Mouse (Mus musculus) spleen, adult 2 months (tissue): Measurements from ENCODE around the gene Fbxo34. TPM values are rescaled to one million over a fixed set of nuclear protein-coding genes. Genes with fewer than 3 reads are reported as not detected.
"Not testable (repeated sequence)": the region's sequence is repeated elsewhere in the genome, so short reads cannot be mapped to it uniquely, and the experiment has no call there.

Experiments
- DNase-seq, 2 experiments: peaks; one replicate each; pipeline versions ENCODE4 v3.0.0 to v3.0.0-alpha.2; 2012 to 2021; ENCODE audit warnings: low spot score in 2 of 2, low read depth in 1 of 2
- H3K27ac ChIP-seq: fragments of 200-500 bp; 2 replicates; pipeline ENCODE4 v1.5.1; 2012; ENCODE audit warnings: low read length, inconsistent platforms; ENCODE audit not compliant: insufficient read depth
- H3K27me3 ChIP-seq: fragments of 200-500 bp; 2 replicates; pipeline ENCODE4 v1.6.1; 2012; ENCODE audit warnings: mild to moderate bottlenecking, moderate library complexity, low read length, inconsistent platforms; ENCODE audit not compliant: control insufficient read depth, insufficient read depth
- H3K36me3 ChIP-seq: fragments of 200-500 bp; 2 replicates; pipeline ENCODE4 v1.6.1; 2012; ENCODE audit warnings: mild to moderate bottlenecking, low read length, inconsistent platforms; ENCODE audit not compliant: control insufficient read depth, insufficient read depth
- H3K4me1 ChIP-seq: fragments of 200-500 bp; 2 replicates; pipeline ENCODE4 v1.6.1; 2011; ENCODE audit warnings: inconsistent platforms; ENCODE audit not compliant: control insufficient read depth, insufficient read depth, insufficient read length
- H3K4me3 ChIP-seq: fragments of 200-500 bp; 2 replicates; pipeline ENCODE4 v1.5.1; 2011; ENCODE audit warnings: mild to moderate bottlenecking, inconsistent platforms; ENCODE audit not compliant: insufficient read depth, insufficient read length; ENCODE audit errors: extremely low read depth
- CTCF ChIP-seq: fragments of 200-500 bp; IDR thresholded peaks from 2 replicates; pipeline ENCODE4 v1.5.1; 2011; ENCODE audit warnings: mild to moderate bottlenecking, inconsistent platforms; ENCODE audit not compliant: insufficient read depth, insufficient read length, insufficient replicate concordance; ENCODE audit errors: extremely low read depth
- POLR2A ChIP-seq: fragments of 200-500 bp; IDR thresholded peaks from 2 replicates; pipeline ENCODE4 v1.6.1; 2011; ENCODE audit warnings: low read depth, low read length, inconsistent platforms
- WGBS: fragments of 180-500 bp; shearing (Covaris S2); methylation state at CpG from one replicate; pipeline ENCODE4 v1.1.7; 2018; 5-methylcytosine and 5-hydroxymethylcytosine counted together
- polyA plus RNA-seq: library from polyadenylated mRNA; depleted of rRNA; stranded (reverse); fragments of >200 nt; gene quantifications from 2 replicates; pipeline ENCODE4 v1.2.3, GENCODE M21; 2012

Fbxo34 gene
- polyA plus RNA-seq, 1 experiment, result 11.3 TPM

DNA sequence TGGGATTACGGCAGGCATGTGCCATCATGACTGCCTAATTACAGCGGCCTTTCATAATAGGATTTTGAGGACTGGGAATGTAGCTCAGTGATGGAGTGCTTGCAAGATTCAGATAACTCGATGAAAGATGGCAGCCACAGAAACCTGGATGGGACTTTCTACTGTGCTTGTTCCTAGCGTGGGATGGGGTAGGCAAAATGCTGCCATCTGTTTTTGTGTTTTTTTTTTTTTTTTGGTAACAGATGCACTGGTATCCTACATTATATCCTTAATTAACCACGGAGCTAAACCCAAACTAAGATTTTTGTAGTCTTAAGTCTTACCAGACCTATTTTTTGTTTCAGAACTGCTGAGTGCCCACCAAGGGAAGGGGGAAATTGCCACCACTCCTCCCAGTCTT lies 75.6 kb downstream of the Fbxo34 start:
- TF ChIP-seq POLR2A (no peak), CTCF (no peak)
- Histone ChIP-seq H3K4me1 (no peaks in the 10 kb centered on the region), H3K36me3 (peaks cover 1% of the 10 kb centered on the region; the same call in 1 of the 2 replicates), H3K4me3 (no peak overlapping the region), H3K27me3 (no peaks in the 10 kb centered on the region), H3K27ac (no peak overlapping the region)
- no peak for DNase-seq
- WGBS, result 96% methylated on average over 5 of the region's 5 CpGs

DNA sequence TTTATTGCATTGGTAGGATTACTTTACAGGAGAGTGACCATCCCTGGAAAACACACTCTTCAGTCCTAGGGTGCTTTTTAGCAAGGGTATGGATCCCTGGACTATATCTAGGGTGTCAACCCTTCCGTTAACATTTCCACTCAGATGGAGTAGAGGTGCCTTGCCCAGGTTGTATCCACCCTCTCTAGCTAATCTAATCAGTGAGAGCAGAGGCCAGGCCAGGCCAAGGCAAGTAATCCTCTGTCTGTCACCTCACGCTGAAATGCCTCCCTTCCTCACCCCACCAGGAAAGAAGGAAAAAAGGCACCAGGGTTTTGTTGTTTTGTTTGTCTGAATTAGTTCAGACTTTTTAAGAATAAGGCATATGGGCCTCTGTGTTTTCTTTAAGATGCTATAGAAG lies 77.6 kb downstream of the Fbxo34 start:
- Histone ChIP-seq H3K4me3 (no peak overlapping the region), H3K36me3 (peaks cover 1% of the 10 kb centered on the region; the same call in 1 of the 2 replicates), H3K27ac (no peak overlapping the region), H3K27me3 (no peaks in the 10 kb centered on the region), H3K4me1 (no peaks in the 10 kb centered on the region)
- DNase-seq, result no peak
- 89% methylated on average over 2 of the region's 2 CpGs for WGBS
- TF ChIP-seq CTCF, result no peak
- TF ChIP-seq POLR2A, result no peak

DNA sequence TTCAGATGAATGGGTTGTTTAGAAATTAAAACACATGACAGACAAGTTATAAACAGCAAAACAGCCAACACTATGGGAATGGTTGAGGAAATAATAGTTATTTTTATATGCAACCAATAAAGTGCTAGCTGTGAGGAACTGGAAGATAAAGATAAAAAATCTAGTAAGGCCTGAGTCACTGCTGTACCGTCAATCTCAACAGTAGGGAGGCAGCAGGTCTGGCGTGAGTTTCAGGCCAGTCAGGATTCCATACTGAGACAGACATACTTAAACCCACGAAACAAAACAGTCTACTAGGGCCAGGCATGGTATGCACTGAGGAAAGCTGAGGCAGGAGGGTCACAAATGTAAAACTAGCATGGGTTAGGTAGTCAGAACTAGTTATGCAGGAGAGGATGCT lies 78.1 kb downstream of the Fbxo34 start:
- Histone ChIP-seq H3K36me3 (peaks cover 1% of the 10 kb centered on the region; the same call in 1 of the 2 replicates), H3K4me3 (no peak overlapping the region), H3K27me3 (no peaks in the 10 kb centered on the region), H3K27ac (no peak overlapping the region), H3K4me1 (no peaks in the 10 kb centered on the region)
- 86% methylated on average over 3 of the region's 3 CpGs for WGBS
- no peak for DNase-seq
- TF ChIP-seq POLR2A (no peak), CTCF (no peak)

DNA sequence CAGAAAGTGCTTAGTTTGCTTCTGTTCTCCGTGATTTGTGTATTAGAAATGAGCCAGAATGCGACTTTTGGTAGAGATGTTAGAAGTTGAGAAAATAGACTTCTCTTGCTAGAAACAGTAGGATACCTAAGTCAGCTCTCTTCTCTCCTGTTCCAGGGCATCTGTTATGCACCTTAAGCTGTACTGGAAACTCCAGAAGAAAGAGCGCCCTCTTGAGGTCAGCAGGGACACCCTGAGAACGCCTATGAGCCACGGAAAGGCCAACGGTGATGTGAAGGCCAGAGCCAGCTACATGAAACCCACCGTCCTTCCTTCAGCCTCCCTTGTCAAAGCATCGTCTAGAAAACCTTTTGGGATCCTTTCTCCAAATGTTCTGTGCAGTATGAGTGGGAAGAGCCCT lies 78.8 kb downstream of the Fbxo34 start:
- Histone ChIP-seq H3K27ac (no peak overlapping the region), H3K36me3 (peaks cover 1% of the 10 kb centered on the region; the same call in 1 of the 2 replicates), H3K4me1 (no peaks in the 10 kb centered on the region), H3K4me3 (no peak overlapping the region), H3K27me3 (no peaks in the 10 kb centered on the region)
- DNase-seq, result peak; percentile 32 to 41
- WGBS, result 45% methylated on average over 8 of the region's 8 CpGs
- TF ChIP-seq CTCF (peak; percentile 58; the same call in 1 of the 2 replicates), POLR2A (no peak)

DNA sequence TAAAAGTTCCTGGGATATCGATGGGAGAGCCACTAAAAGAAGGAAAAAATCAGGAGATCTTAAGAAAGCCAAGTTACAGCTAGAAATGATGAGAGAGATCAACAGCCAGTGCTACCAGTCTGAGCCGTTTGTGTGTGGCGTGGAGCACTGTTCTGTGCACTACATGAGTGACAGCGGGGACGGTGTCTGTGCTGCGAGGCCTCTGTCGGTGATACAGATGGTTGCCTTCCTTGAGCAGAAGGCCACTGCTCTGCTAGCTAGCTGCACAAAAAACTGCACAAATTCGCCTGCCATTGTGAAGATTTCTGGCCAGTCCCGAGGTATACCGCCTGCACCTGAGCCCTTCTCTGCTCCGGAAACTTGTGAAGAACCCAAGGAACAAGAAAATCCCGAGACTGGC lies 79.4 kb downstream of the Fbxo34 start:
- H3K27me3 ChIP-seq, H3K27ac ChIP-seq, DNase-seq, H3K36me3 ChIP-seq, H3K4me1 ChIP-seq, H3K4me3 ChIP-seq: not testable (repeated sequence)
- 95% methylated on average over 12 of the region's 12 CpGs for WGBS

DNA sequence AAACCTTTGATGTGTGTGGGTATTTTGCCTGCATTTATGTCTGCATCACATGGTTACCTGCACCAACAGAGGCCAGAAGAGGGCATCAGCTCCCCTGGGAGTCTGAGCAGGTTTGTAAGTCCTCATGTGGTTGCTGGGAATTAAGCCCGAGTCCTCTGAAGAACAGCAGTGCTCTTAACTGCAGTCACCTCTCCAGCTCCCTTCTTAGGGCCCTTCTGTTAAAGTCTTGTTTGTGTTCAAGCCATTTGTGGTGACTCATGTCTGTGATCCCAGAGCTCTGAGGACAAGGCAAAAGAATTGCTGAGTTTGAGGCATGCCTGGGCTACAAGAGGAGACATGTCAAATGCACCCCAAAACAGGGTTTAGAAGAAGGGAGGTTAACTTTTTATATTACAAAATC lies 82.3 kb downstream of the Fbxo34 start:
- Histone ChIP-seq H3K4me1 (no peaks in the 10 kb centered on the region), H3K4me3 (no peak overlapping the region), H3K27ac (no peak overlapping the region), H3K27me3 (no peaks in the 10 kb centered on the region), H3K36me3 (no peaks in the 10 kb centered on the region)
- TF ChIP-seq POLR2A (no peak), CTCF (no peak)
- no peak for DNase-seq
- WGBS, result 80% methylated on average over 1 of the region's 1 CpGs

DNA sequence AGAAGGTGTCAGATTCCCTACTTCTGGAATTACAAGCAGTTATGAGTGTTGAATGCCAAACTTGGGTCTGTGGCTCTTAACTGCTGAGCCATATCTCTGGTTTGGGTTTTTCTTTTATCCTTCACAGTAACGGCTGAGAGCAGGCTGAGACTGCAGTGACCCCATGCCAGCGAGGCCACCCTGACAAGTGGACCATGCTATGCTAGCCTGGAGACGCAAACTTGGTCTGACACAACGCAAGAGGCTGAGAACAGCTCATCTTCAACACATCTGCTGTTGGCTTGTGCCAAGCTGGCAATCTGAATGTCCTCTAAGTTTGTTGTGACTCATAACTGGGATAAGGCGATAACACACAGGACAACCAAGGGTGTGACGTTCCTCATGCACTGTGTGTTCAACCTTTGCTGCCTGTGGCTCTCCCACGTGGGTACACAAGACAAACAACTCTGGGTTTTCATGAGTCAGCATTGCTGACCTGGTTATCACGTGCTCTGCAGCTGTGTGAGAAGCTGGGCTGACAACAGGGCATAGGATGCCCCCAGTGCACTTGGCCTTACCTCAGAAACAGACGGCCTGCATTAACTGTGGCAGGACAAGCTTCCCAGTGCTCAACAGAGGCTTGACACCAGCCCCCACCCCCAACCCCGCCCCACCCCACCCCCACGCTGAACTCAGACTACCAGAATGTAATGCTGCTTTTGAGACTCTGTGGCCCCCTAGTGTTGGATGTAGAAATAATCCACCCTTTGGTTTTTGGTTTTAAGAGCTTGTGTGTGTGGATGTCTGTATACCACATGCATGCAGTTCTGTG lies 83.3 kb downstream of the Fbxo34 start:
- H3K27ac ChIP-seq, result no peak overlapping the region
- H3K4me3 ChIP-seq, result no peak overlapping the region
- no peaks in the 10 kb centered on the region for H3K36me3 ChIP-seq
- 43% methylated on average over 11 of the region's 11 CpGs for WGBS
- DNase-seq, result no peak
- no peaks in the 10 kb centered on the region for H3K4me1 ChIP-seq
- no peaks in the 10 kb centered on the region for H3K27me3 ChIP-seq
- TF ChIP-seq CTCF (no peak), POLR2A (no peak)

DNA sequence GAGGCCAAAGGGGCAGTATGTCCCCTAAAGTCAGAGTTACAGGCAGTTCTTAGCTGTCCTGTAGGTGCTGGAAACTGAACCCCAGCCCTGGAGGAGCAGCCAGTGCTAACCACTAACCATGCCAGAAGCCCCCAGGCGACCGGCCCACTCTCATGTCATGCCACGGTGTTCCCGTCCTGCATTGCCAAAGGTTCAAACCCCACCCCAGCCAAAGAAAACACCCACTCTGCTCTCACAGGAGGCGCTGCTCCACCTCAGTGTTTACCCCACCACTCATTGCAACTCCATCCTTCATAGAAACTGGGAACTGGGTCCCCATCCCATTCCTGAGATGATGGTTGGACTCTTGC lies 83.9 kb downstream of the Fbxo34 start:
- Histone ChIP-seq H3K4me3 (no peak overlapping the region), H3K4me1 (no peaks in the 10 kb centered on the region), H3K27me3 (no peaks in the 10 kb centered on the region), H3K27ac (no peak overlapping the region), H3K36me3 (no peaks in the 10 kb centered on the region)
- no peak for DNase-seq
- 90% methylated on average over 5 of the region's 5 CpGs for WGBS
- TF ChIP-seq POLR2A (no peak), CTCF (no peak)
